Mouse (Mus musculus) forebrain, embryonic 10.5 days (tissue): ENCODE results near the gene Ung. TPM values are rescaled to one million over a fixed set of nuclear protein-coding genes. Genes with fewer than 3 reads are reported as not detected.
A peak's percentile ranks its signal among the peaks of the same experiment; 100 is the strongest.

Experiments used
- DNase-seq: peaks from one replicate; pipeline ENCODE4 v3.0.0-alpha.2; 2017; ENCODE audit warnings: low spot score; ENCODE audit errors: extremely low spot score
- H3K27ac ChIP-seq: fragments of 300-500 bp; sonication (generic); 2 replicates; pipeline ENCODE4 v1.5.1; 2016; ENCODE audit warnings: mild to moderate bottlenecking
- H3K27me3 ChIP-seq: fragments of 300-500 bp; sonication (generic); 2 replicates; pipeline ENCODE4 v1.6.1; 2016; ENCODE audit warnings: mild to moderate bottlenecking; ENCODE audit not compliant: poor library complexity, severe bottlenecking
- H3K36me3 ChIP-seq: fragments of 300-500 bp; sonication (generic); replicated peaks from 2 replicates; pipeline ENCODE4 v1.6.1; 2016; ENCODE audit warnings: mild to moderate bottlenecking, moderate library complexity
- H3K4me1 ChIP-seq: fragments of 300-500 bp; sonication (generic); 2 replicates; pipeline ENCODE4 v1.6.1; 2016
- H3K4me3 ChIP-seq: fragments of 300-500 bp; sonication (generic); 2 replicates; pipeline ENCODE4 v1.5.1; 2016; ENCODE audit warnings: mild to moderate bottlenecking, moderate library complexity
- H3K9me3 ChIP-seq: fragments of 300-500 bp; sonication (generic); 2 replicates; pipeline ENCODE4 v1.6.1; 2016; ENCODE audit warnings: mild to moderate bottlenecking, moderate library complexity
- WGBS: fragments of 180-500 bp; shearing (Covaris S2); methylation state at CpG from one replicate; pipeline ENCODE4 v1.1.7; 2016; 5-methylcytosine and 5-hydroxymethylcytosine counted together
- polyA plus RNA-seq: library from polyadenylated mRNA; unstranded; fragments of >200 nt; fragmentation: Nextera tagmentation; extraction: Ambion mirVana; gene quantifications from 2 replicates; pipeline ENCODE4 v1.2.1, GENCODE M21; 2016

Gene Ung
- 88.2 and 88.6 TPM in 2 replicates for polyA plus RNA-seq

DNA sequence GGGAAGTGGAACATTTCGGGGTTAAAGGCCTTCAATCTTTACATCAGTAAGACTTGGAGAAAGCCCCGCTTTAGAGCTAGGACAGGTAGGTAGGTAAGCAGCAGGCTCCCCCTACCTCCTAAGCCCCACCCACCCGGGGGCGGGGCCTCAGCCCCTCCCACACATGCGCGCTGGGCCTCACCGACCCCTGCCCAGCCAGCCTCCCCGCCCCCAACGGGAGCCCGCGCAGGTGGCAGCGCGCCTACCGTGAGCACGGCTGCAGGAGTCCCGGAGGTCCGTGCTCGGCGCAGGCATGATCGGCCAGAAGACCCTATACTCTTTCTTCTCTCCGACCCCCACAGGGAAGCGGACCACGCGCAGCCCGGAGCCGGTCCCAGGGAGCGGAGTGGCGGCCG lies at the start of gene Ung:
Ung (plus strand) TSS at position 176 of the 395 bp plus-strand sequence.
- H3K9me3 ChIP-seq, result no peaks in the 10 kb centered on the region
- H3K36me3 ChIP-seq, result peaks cover 48% of the 10 kb centered on the region
- peaks cover 67% of the 10 kb centered on the region for H3K4me1 ChIP-seq
- peak; percentile 72 for DNase-seq
- no peaks in the 10 kb centered on the region for H3K27me3 ChIP-seq
- peak within 1 kb of the TSS; percentile 91 for H3K27ac ChIP-seq
- peak within 1 kb of the TSS; percentile 93 for H3K4me3 ChIP-seq
- 1% methylated on average over 29 of the region's 29 CpGs for WGBS

DNA sequence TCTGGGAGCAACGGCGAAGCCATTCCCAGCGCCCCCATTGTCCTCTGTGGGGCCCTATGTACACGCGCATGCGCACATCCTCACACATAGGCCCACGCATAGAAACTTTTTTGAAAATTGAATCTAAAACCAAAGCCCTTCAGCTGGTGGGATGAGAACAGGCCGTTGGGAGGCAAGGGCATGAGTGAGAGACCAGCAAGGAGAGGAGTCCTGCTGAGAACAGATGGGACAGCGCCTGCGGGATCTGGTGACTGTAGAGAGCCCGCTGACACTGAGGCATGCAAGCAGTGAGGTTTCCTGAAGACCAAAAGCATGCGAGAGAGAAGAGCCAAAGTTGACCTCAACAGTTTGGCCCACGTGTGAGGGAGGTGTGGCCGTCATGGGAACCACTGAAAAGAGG lies 44.7 kb upstream of the Ung start:
- Histone ChIP-seq H3K36me3 (no peaks in the 10 kb centered on the region), H3K4me1 (peaks cover 3% of the 10 kb centered on the region), H3K4me3 (no peak overlapping the region), H3K9me3 (no peaks in the 10 kb centered on the region), H3K27ac (no peak overlapping the region), H3K27me3 (no peaks in the 10 kb centered on the region)
- WGBS, result 87% methylated on average over 14 of the region's 14 CpGs
- no peak for DNase-seq

DNA sequence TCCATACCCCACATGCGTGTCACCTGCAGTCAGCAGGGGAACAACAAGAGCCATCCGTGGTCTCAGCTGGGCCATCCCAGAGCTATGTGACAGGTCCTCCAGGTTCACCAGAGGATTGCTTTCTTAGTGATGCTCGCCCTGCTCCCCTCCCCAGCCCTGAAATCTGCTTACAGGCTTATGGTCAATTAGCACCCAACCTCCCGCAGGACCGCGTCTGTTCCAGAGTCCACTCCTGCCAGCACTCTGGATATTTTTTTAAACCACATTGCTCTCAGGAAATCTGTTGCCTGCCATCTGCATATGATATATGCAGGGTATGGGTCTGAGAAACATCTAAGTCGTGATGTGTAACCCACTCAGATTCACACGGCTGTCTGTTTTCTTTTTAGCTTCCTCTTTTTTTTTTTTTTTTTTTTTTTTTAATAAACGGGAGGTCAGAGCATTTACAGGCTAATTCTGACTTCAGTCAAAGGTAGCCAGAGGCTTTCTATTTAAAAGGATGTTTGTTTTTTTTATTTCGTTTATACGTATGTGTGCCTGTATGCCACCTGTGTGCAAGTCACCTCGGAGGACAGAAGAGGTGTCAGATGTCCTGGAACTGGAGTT lies 42.2 kb upstream of the Ung start:
- DNase-seq, result no peak
- WGBS, result 80% methylated on average over 12 of the region's 12 CpGs
- Histone ChIP-seq H3K27me3 (peaks cover 7% of the 10 kb centered on the region; the same call in 1 of the 2 replicates), H3K27ac (no peak overlapping the region), H3K4me1 (peaks cover 16% of the 10 kb centered on the region), H3K36me3 (no peaks in the 10 kb centered on the region), H3K9me3 (no peaks in the 10 kb centered on the region), H3K4me3 (no peak overlapping the region)

DNA sequence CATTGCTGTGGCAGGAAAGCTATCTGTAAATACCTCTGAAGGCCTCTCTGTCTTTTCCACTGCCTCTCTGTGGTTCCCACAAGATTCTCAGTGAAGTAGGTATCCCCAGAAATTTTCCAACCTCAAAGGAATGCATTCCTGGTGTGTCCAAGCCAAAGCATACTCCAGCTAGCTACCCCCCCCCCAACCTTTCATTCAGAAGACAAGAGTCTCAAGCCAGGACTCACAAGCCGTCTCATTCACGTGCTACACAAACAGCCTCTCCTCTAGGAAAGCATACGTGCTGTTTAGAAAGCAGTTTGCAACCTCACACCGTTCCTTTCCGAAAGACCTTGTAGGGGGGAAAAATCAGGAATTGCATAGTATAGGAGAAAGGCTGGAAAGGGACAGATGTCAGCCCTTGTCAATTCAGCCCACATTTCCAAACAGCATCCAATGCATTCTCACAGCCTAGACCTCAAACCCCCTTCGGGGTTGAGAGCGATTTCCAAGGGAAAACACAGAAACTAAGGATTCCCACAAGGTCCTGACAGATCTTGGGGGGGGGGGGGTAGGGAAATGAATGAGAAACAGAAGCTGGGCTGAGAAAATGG lies 39.7 kb upstream of the Ung start:
- 13% methylated on average over 7 of the region's 7 CpGs for WGBS
- H3K27ac ChIP-seq, result peak overlapping the region; percentile 80
- H3K4me1 ChIP-seq, result peaks cover 16% of the 10 kb centered on the region
- DNase-seq, result no peak
- peak overlapping the region; percentile 52 for H3K4me3 ChIP-seq
- H3K36me3 ChIP-seq, result no peaks in the 10 kb centered on the region
- H3K27me3 ChIP-seq, result peaks cover 7% of the 10 kb centered on the region; the same call in 1 of the 2 replicates
- no peaks in the 10 kb centered on the region for H3K9me3 ChIP-seq

DNA sequence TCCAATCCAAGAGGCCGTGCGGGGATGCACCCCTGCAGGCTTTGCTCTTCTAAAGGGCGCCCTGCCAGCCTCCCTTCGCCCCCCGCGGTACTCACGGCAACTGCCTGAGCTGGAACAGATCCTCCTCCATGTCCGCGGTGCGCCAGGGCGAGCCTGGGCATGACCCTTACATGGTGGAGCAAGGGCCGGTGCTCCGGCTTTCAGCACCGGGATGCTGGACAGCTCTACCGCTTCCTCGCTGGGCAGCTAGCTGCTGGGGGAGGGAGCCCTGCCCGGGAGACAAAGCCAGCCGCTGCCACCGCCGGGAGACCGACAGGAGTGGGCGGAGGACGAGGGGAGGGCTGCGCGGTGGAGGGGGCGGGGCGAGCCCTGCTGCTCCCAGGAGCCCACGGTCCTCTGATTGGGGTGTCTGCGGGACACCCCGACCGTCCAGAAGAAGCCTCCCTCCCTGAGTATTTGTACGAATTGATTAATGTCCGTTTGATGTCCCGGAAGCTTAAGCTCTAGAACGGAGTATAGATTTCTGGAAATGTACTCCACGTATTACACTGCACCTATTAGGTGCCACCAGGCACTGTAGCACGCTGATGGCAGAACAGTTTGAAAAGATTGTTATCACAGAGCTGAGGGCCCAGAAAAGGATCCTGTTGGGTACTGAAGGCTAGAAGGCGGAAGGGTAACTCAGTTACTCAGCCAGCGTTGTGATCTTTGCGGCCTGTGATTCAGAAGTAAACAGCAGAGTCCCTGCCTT lies 39.0 kb upstream of the Ung start, which contains the start of gene Svop:
Svop (minus strand) TSS at position 514 of the 751 bp plus-strand sequence.
- peak; percentile 82 for DNase-seq
- 2% methylated on average over 40 of the region's 40 CpGs for WGBS
- peaks cover 16% of the 10 kb centered on the region for H3K4me1 ChIP-seq
- H3K9me3 ChIP-seq, result no peaks in the 10 kb centered on the region
- H3K27ac ChIP-seq, result peak within 1 kb of the TSS; percentile 80
- H3K27me3 ChIP-seq, result peaks cover 7% of the 10 kb centered on the region; the same call in 1 of the 2 replicates
- peak within 1 kb of the TSS; percentile 52 for H3K4me3 ChIP-seq
- H3K36me3 ChIP-seq, result no peaks in the 10 kb centered on the region

DNA sequence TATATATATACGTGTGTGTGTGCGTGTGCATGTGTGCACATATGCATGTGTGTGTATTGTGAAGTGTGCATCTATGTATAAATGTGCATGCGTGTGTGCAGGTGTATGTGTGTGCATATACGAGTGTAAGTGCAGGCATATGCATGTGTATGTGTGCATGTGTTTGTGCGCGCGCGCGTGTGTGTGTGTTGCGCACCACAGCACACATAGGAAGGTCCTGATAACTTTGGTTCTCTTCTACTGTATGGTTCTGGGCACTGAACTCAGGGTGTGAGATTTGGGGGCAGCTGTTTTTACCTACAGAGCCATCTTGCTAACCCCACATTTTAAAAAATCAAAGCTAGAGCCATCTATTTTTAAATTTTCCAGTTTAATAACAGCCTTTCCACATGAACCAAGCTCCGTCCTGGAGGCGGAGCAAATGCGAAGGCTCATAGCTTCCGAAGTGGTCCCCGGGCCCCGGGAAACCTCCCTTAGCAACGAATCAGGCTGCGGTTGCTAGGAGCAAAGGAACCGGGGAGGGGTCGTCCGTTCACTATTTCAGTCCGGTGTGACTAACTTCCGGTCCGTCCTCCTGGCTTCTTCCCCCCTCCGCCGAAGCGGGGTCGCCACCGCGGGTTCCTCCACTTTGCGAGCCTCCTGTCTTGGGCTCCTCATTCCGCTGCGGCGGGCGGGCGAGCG lies 30.3 kb upstream of the Ung start:
- peaks cover 21% of the 10 kb centered on the region for H3K4me1 ChIP-seq
- peaks cover 23% of the 10 kb centered on the region for H3K36me3 ChIP-seq
- H3K4me3 ChIP-seq, result peak overlapping the region; percentile 97
- peak overlapping the region; percentile 91 for H3K27ac ChIP-seq
- no peaks in the 10 kb centered on the region for H3K27me3 ChIP-seq
- 8% methylated on average over 37 of the region's 37 CpGs for WGBS
- H3K9me3 ChIP-seq, result no peaks in the 10 kb centered on the region
- DNase-seq, result peak; percentile 92

DNA sequence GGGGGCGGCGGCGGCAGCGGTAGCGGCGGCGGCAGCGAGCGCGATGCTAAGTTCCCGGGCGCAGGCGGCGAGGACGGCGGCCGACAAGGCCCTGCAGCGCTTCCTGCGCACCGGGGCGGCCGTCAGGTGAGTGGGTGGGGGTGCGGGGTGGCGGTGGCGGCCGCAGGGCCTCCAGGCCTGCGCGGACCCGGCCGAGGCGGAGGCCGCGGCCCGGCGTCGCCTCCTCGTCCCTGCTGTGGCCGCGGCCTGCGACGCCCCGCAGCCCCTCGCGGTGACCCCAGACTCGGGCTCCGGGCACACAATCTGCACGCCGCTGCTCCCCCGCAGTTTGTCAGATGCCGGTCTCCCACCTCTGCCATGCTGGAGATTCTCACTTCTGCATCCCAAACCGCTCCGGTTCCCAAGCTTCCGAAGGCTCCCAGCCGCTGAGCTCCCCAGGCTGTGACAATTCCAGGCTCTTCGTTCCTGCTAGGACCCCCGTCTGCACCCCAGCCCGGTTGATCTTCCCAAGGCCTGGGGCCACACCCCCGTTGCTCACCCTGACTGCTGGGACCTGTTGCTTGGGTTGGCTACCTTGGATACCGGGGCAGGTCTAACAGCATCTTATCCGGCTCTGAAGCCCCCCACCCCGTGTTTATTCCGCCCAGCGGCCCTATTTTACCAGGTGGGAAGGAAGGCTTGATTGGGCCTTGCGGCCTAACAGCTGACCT lies 29.6 kb upstream of the Ung start:
- H3K4me1 ChIP-seq, result peaks cover 21% of the 10 kb centered on the region
- H3K27ac ChIP-seq, result peak overlapping the region; percentile 91
- H3K27me3 ChIP-seq, result no peaks in the 10 kb centered on the region
- peaks cover 30% of the 10 kb centered on the region for H3K36me3 ChIP-seq
- H3K9me3 ChIP-seq, result no peaks in the 10 kb centered on the region
- DNase-seq, result peak; percentile 21
- WGBS, result 3% methylated on average over 58 of the region's 64 CpGs
- H3K4me3 ChIP-seq, result peak overlapping the region; percentile 97

DNA sequence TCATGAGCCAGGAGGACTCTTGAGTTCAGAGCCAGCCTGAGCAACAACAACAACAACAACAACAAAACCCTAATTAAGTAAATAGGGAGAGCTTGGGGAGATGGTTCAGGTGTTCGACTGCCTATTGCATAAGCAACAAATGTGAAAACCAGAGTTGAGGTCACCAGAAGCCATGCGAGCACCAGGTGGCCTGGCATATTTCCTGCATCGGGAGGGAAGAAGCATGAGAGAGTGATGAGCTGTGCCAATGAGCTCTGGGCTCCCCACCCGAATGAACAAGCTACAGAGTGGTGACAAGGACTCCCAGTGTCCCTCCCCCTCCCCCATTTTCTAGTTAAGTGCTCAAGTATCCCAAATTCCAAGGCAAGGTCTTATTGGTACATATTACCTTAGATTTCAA lies 28.3 kb upstream of the Ung start:
- H3K4me1 ChIP-seq, result peaks cover 21% of the 10 kb centered on the region
- H3K9me3 ChIP-seq, result no peaks in the 10 kb centered on the region
- H3K27me3 ChIP-seq, result no peaks in the 10 kb centered on the region
- DNase-seq, result no peak
- no peak overlapping the region for H3K27ac ChIP-seq
- no peak overlapping the region for H3K4me3 ChIP-seq
- peaks cover 43% of the 10 kb centered on the region for H3K36me3 ChIP-seq
- WGBS, result 84% methylated on average over 4 of the region's 4 CpGs

DNA sequence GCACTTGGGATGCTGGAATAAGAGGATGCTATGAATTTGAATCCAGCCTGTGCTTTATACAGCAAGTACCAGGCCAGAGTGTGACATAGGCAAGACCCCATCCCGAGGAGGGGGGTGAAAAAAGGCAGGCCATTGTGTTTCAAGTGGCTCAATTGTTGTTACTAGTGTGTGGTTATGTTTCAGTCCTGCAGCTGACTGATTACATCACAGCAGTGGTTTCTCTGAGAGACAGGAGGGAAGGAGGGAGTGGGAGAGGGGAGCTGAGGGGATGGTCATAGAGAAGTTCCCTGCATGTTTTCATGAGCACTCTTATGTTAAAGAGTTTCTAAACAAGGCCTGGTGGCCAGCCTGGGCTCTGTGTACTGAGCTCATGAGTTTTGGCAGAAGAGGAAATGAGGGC lies 27.4 kb upstream of the Ung start:
- 81% methylated on average over 1 of the region's 1 CpGs for WGBS
- Histone ChIP-seq H3K4me3 (no peak overlapping the region), H3K27me3 (no peaks in the 10 kb centered on the region), H3K27ac (no peak overlapping the region), H3K9me3 (no peaks in the 10 kb centered on the region), H3K4me1 (peaks cover 21% of the 10 kb centered on the region), H3K36me3 (peaks cover 53% of the 10 kb centered on the region)
- DNase-seq, result no peak

DNA sequence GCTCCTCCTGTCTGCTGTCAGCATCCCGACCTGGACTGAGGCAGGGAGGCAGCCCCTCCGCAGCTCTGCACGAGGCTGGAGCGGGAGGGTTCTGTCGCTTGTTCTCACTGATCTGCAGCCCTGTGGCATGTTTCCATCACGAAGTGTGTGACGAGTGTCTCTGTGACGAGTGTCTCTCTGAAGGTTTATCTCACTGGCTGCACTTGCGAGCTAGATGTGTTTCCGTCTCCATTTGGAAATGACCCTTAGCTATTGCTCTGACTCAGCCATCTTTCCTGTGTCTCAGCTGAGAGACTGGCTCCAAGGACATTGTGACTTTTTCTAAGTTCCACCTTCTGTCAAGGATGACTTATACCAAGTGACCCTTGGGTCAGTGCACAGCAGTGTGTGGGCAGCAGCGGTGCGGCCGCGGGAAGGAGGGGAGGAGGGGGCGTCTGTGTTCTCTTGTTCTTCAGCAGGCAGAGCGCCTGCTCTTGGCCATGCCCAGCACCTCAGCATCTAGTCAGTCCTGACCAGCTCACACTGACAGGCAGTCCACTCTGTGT lies 23.7 kb upstream of the Ung start:
- Histone ChIP-seq H3K4me1 (peaks cover under 1% of the 10 kb centered on the region), H3K27ac (no peak overlapping the region), H3K36me3 (peaks cover 89% of the 10 kb centered on the region), H3K27me3 (no peaks in the 10 kb centered on the region), H3K9me3 (peaks cover 3% of the 10 kb centered on the region; the same call in 1 of the 2 replicates), H3K4me3 (no peak overlapping the region)
- WGBS, result 91% methylated on average over 16 of the region's 16 CpGs
- no peak for DNase-seq

DNA sequence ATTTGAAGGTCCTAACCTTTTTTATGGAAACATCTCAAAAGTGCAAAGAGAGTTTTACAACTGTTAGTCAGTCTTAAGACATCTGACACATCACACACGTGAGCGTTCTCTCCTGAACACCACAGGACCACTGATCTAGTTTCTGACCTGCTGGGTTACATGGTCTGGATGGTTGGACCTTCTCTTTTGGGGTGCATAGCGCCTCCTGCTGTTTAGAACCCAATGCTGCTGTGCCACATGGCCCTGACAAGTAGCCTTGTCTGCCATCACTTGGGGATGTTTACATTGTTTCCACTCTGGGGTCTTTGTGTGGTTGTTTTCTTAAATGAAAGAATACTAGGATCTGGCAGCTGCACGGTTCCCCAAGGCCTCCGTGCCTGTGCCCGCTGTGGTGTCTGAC lies 16.9 kb upstream of the Ung start:
- Histone ChIP-seq H3K36me3 (peaks cover 99% of the 10 kb centered on the region), H3K9me3 (peaks cover 3% of the 10 kb centered on the region; the same call in 1 of the 2 replicates), H3K27ac (no peak overlapping the region), H3K27me3 (no peaks in the 10 kb centered on the region), H3K4me3 (no peak overlapping the region), H3K4me1 (no peaks in the 10 kb centered on the region)
- 88% methylated on average over 6 of the region's 6 CpGs for WGBS
- no peak for DNase-seq

DNA sequence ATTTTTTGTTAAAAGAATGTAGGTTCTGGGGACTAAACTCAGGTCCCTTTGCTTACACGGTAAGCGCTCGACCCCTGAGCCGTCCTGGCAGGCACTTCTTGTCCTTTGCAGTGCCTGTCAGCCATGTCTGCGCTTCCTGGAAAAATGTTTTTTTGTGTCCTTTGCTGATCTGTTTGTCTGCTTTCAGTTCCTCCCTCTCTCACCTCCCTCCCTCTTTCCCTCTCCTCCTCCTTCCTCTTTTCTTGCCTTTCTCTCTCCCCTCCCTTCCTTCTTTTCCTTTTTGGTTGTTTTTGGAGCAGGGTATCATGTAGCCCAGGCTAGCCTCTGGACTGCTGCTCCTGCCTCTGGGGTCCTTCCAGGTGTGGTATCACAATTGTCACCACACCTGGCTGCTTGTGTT lies 15.2 kb upstream of the Ung start:
- Histone ChIP-seq H3K36me3 (peaks cover 97% of the 10 kb centered on the region), H3K4me3 (no peak overlapping the region)
- 81% methylated on average over 5 of the region's 5 CpGs for WGBS

More for the DNA sequence above, 15.2 kb upstream of the Ung start:
- Histone ChIP-seq H3K27ac (no peak overlapping the region), H3K4me1 (no peaks in the 10 kb centered on the region), H3K27me3 (no peaks in the 10 kb centered on the region), H3K9me3 (no peaks in the 10 kb centered on the region)
- DNase-seq, result no peak
